Mouse (Mus musculus) bone marrow, adult 2 months (tissue): ENCODE results near the gene Ski. TPM values are rescaled to one million over a fixed set of nuclear protein-coding genes. Genes with fewer than 3 reads are reported as not detected.

Experiments used
- H3K27ac ChIP-seq: fragments of 200-500 bp; 2 replicates; pipeline ENCODE4 v1.5.1; 2012; ENCODE audit warnings: low read depth, mild to moderate bottlenecking, control low read depth, inconsistent platforms, low read length; ENCODE audit not compliant: control insufficient read depth, poor library complexity, insufficient read depth
- H3K4me1 ChIP-seq: fragments of 200-500 bp; 2 replicates; pipeline ENCODE4 v1.6.1; 2011; ENCODE audit warnings: low read length; ENCODE audit not compliant: control insufficient read depth, insufficient read depth
- H3K4me3 ChIP-seq: fragments of 200-500 bp; replicated peaks from 2 replicates; pipeline ENCODE3; 2011; ENCODE audit warnings: mild to moderate bottlenecking, low read depth, low read length, control low read depth; ENCODE audit not compliant: control insufficient read depth
- CTCF ChIP-seq: fragments of 200-500 bp; IDR thresholded peaks from 2 replicates; pipeline ENCODE4 v1.5.1; 2011; ENCODE audit warnings: low read length, control low read depth; ENCODE audit not compliant: control insufficient read depth, insufficient read depth
- POLR2A ChIP-seq: fragments of 200-500 bp; IDR thresholded peaks from 2 replicates; pipeline ENCODE4 v1.6.1; 2011; ENCODE audit warnings: low read depth, mild to moderate bottlenecking, control low read depth, low read length, borderline replicate concordance; ENCODE audit not compliant: control insufficient read depth
- WGBS: fragments of 180-500 bp; shearing (Covaris S2); methylation state at CpG from one replicate; pipeline ENCODE4 v1.1.7; 2018; 5-methylcytosine and 5-hydroxymethylcytosine counted together
- polyA plus RNA-seq: library from polyadenylated mRNA; stranded (reverse); fragments of >200 nt; gene quantifications from 2 replicates; pipeline ENCODE4 v1.2.4, GENCODE M21; 2011; ENCODE audit warnings: low replicate concordance; ENCODE audit not compliant: missing spikeins, insufficient read depth, insufficient read length

The Ski gene
- polyA plus RNA-seq, 1 experiment, result 10.4 TPM

GRCm38 (mm10) chr4:155185845-155186244 lies 36.5 kb downstream of the Ski start:
- TF ChIP-seq POLR2A, result no peak
- no peak for TF ChIP-seq CTCF
- no peak overlapping the region for H3K4me3 ChIP-seq
- H3K4me1 ChIP-seq, result peaks cover 4% of the 10 kb centered on the region; the same call in 1 of the 2 replicates
- WGBS, result 84% methylated on average over 9 of the region's 9 CpGs
- H3K27ac ChIP-seq, result no peak overlapping the region

DNA sequence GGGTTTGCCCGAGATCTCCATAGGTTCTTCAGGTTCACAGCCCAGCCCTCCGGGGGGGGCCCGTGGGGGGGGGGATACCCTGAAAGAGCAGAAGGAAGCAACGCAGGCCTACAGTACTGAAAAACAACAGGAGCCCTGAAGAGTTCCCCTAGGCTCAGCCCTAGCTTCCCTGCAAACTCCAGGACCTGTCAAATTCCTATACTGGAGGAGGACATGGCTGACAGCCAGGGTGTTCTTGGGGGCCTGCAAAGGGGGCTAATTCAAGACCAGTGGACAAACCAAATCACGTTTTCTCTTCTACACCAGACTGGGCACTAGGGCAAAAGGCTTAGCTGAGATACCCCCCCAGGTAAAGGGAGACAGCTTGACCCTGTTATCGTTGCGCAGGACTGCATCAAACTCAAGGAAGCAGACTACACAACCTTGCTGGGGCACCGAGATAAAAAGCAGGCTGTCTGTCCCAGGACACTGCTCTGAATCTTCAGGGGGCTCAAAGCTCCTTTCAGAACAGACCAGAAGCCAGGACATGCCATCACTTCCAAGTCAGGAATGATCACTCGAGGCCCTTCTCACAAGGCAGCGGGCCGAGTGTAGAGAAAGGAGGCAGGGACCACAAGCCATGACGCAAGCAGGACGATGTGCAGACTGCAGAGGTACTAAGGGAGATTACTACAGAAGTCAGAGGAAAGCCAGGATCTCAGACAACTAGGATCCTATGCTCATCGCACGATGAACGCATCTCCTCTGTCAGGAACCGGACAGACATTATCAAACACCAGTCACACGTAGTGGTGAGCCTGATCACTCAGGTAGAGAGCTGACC lies 37.9 kb downstream of the Ski start:
- Histone ChIP-seq H3K27ac (no peak overlapping the region), H3K4me3 (no peak overlapping the region), H3K4me1 (peaks cover 4% of the 10 kb centered on the region; the same call in 1 of the 2 replicates)
- no peak for TF ChIP-seq CTCF
- TF ChIP-seq POLR2A, result no peak
- 73% methylated on average over 18 of the region's 18 CpGs for WGBS

DNA sequence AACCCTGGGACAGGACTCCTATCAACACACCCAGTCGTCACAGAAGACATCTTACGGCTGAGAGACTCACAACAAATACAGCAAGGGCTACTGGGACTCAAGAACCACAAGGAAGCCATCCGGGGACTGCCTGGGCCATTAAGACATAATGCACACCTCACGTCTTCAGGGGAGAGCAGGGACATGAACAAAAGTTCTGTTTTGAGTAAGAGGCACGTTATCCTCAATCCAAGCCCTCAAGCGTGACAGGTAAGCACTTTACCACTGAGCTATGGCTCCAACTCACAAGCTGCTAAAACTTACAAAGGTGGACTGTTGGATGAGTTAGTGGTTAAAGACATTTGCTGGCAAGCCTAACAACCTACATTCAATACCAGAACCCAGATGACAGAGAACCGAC lies 39.2 kb downstream of the Ski start:
- peaks cover 8% of the 10 kb centered on the region for H3K4me1 ChIP-seq
- WGBS, result 82% methylated on average over 7 of the region's 7 CpGs
- H3K27ac ChIP-seq, result no peak overlapping the region
- H3K4me3 ChIP-seq, result no peak overlapping the region
- TF ChIP-seq POLR2A (no peak), CTCF (no peak)

DNA sequence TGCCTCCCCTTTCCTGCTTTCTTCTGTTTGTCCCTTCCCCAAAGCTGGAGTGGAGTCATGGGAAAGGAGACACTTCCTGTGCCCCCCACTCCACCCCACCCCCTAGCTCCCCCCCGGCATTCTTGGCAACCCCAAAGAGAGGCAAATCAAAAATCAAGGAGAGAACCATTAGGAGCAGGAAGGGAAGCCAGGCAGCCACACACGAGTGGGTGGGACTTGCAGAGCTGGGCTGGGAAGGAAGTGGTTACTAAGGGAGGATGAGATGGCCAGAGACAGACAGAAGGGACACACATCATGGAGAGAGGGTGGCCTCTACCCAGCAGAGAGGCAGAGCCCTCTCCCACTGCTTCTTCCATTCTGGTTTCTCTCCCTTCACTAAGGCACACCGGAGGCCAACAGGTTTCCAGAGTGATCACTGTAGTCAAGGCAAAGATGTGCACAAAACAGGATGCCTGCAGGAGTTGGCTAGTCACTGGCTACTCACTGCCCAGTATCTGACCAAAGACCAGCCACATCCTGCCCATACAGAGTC lies 43.3 kb downstream of the Ski start:
- TF ChIP-seq CTCF, result no peak
- TF ChIP-seq POLR2A, result no peak
- WGBS, result 16% methylated on average over 3 of the region's 3 CpGs
- Histone ChIP-seq H3K27ac (no peak overlapping the region), H3K4me1 (peaks cover 4% of the 10 kb centered on the region), H3K4me3 (no peak overlapping the region)

DNA sequence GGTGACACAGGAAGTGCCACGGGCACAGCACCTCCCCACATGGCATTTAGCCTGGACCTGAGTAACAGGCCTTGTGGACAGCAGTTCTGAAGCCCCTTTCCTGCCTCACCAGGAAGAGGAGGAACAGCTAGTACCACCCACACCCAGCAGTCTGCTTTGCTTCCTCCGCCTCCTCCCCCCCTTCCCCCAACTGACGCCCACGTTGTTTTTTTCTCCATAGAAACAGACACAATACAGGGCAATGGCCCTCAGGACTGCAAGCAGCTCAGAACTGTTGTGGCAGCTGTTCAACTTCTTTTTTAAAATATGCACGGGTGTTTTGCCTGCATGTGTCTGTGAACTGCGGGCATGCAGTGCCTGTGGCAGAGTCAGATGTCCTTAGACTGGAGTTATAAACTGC lies 44.1 kb downstream of the Ski start:
- no peak overlapping the region for H3K27ac ChIP-seq
- H3K4me1 ChIP-seq, result peaks cover 4% of the 10 kb centered on the region
- no peak for TF ChIP-seq CTCF
- TF ChIP-seq POLR2A, result no peak
- 6% methylated on average over 6 of the region's 6 CpGs for WGBS
- no peak overlapping the region for H3K4me3 ChIP-seq

GRCm38 (mm10) chr4:155176210-155176609 lies 46.2 kb downstream of the Ski start:
- TF ChIP-seq POLR2A (no peak), CTCF (no peak)
- peaks cover 4% of the 10 kb centered on the region for H3K4me1 ChIP-seq
- 46% methylated on average over 3 of the region's 3 CpGs for WGBS
- H3K27ac ChIP-seq, result no peak overlapping the region
- no peak overlapping the region for H3K4me3 ChIP-seq

DNA sequence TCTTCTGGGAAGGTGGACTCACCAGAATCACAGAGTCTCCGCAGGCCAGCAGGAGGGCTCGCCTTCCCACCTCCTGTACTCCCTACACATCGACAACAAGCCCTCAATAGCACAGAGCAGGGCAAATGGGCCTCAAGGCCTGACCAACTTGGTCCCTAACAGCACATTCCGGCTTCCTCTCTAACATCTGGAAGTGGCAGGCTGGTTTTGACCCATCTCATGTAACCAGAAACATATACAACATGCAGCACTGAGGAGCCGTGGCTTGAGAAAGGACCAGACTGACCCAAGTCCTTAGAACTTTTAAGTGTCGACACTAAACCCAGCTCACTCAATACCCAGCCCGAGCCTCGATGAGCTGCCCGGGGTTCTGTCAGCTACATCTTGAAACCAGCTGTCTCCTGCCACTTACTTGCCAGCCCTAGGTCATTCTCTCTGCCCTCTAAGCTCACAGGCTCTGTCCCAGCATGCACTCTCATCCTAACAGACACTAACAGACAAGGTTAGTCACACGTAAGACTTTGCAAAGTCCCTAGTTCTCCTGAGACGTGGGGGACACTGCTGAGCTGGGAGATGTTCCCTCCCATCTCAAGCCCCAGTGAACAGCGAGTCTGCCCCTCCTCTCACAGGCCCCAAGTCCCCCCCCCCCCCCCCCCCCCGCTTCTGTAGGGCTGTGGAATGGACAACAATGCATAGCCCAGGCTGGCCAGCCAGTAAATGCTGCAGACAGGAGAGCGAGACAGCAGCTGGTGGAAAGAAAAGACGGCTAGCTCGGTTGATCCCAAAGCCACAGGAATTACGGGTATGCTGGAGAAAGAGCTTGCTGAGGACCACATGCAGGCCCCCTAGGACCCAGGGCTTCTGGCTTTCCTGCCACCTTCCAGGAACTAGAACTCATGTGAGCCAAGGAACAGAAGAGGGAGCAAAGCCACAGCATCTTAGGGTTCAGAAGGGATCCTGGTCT lies 48.3 kb downstream of the Ski start:
- TF ChIP-seq CTCF (no peak), POLR2A (no peak)
- WGBS, result 73% methylated on average over 17 of the region's 17 CpGs
- H3K27ac ChIP-seq, result no peak overlapping the region
- H3K4me1 ChIP-seq, result peaks cover 4% of the 10 kb centered on the region; the same call in 1 of the 2 replicates
- H3K4me3 ChIP-seq, result no peak overlapping the region
